Mouse (Mus musculus): ENCODE results near the gene Acer1.

- TF ChIP-seq CTCF (conservative IDR thresholded peaks at IDR 0.05 in 1 of 2, IDR thresholded peaks at IDR 0.05 in 1 of 2; ENCODE audit: low read depth in 2 of 2, low read length in 2 of 2): no peak
- no peak for TF ChIP-seq MXI1 (IDR thresholded peaks at IDR 0.05; ENCODE audit: low read depth, low read length)
- TF ChIP-seq POLR2A (IDR thresholded peaks at IDR 0.05; ENCODE audit: low read depth, low read length): no peak
- no peak for TF ChIP-seq ETS1 (conservative IDR thresholded peaks at IDR 0.05; ENCODE audit: low read depth, low read length)
- no peak for TF ChIP-seq ZC3H11A (IDR thresholded peaks at IDR 0.05; ENCODE audit: low read depth, low read length)
- TF ChIP-seq RCOR1 (conservative IDR thresholded peaks at IDR 0.05; ENCODE audit: low read depth, low read length): no peak
- TF ChIP-seq CHD2 (IDR thresholded peaks at IDR 0.05; ENCODE audit: low read length): no peak
- no peak for TF ChIP-seq EP300 (IDR thresholded peaks at IDR 0.05; ENCODE audit: low read length)
- TF ChIP-seq NRF1 (IDR thresholded peaks at IDR 0.05; ENCODE audit: low read depth, low read length): no peak
- no peak for TF ChIP-seq RAD21 (IDR thresholded peaks at IDR 0.05; ENCODE audit: low read depth, low read length)
- TF ChIP-seq USF1 (IDR thresholded peaks at IDR 0.05; ENCODE audit: low read depth, low read length): no peak
- TF ChIP-seq MAFK (IDR thresholded peaks at IDR 0.05; ENCODE audit: insufficient replicate concordance, low read length): no peak
- TF ChIP-seq KAT2A (IDR thresholded peaks at IDR 0.05; ENCODE audit: insufficient replicate concordance, low read length): no peak
These were observed 45.2 kb downstream of the Acer1 start for GRCm38 (mm10) chr17:56936731-56937130.

All from CH12.LX (cell line).